Mouse (Mus musculus) spleen, postnatal 4 days (tissue): ENCODE results near the gene Slc41a1.
"Not testable (repeated sequence)": the region's sequence is repeated elsewhere in the genome, so short reads cannot be mapped to it uniquely, and the experiment has no call there.

Experiments
- DNase-seq, 2 experiments: peaks; one replicate each; pipeline ENCODE4 v3.0.0; 2022; ENCODE audit warnings: low spot score in 2 of 2

The Slc41a1 gene

GRCm38 (mm10) chr1:131827207-131827786 lies at the start of gene Slc41a1:
Gene Slc41a1, plus strand, starts transcription at chr1:131827493.
- DNase-seq, result no peak

- DNase-seq, result no peak
Observed at GRCm38 (mm10) chr1:131794591-131794990, 32.7 kb upstream of the Slc41a1 start.

- DNase-seq, result no peak
Observed at GRCm38 (mm10) chr1:131795171-131795570, 32.1 kb upstream of the Slc41a1 start.

- DNase-seq, result peak in 1 of 2 experiments; percentile 61
Observed at GRCm38 (mm10) chr1:131797202-131797909, 29.9 kb upstream of the Slc41a1 start, which contains the start of gene Pm20d1. Gene Pm20d1, plus strand, starts transcription at chr1:131797381.

GRCm38 (mm10) chr1:131800001-131800400 lies 27.3 kb upstream of the Slc41a1 start:
- no peak for DNase-seq

GRCm38 (mm10) chr1:131801071-131801470 lies 26.2 kb upstream of the Slc41a1 start:
- DNase-seq, result peak in 1 of 2 experiments; percentile 52

- peak in 1 of 2 experiments; percentile 43 for DNase-seq
Observed at GRCm38 (mm10) chr1:131802652-131803051, 24.6 kb upstream of the Slc41a1 start.

GRCm38 (mm10) chr1:131804166-131804565 lies 23.1 kb upstream of the Slc41a1 start:
- peak in 1 of 2 experiments; percentile 49 for DNase-seq

GRCm38 (mm10) chr1:131808986-131809385 lies 18.3 kb upstream of the Slc41a1 start:
- DNase-seq, result no peak

GRCm38 (mm10) chr1:131809651-131810050 lies 17.6 kb upstream of the Slc41a1 start:
- DNase-seq, result no peak

GRCm38 (mm10) chr1:131811393-131811792 lies 15.9 kb upstream of the Slc41a1 start:
- no peak for DNase-seq

- DNase-seq, result no peak
Observed at GRCm38 (mm10) chr1:131812006-131812405, 15.3 kb upstream of the Slc41a1 start.

- no peak for DNase-seq
Observed at GRCm38 (mm10) chr1:131812631-131813295, 14.5 kb upstream of the Slc41a1 start.

GRCm38 (mm10) chr1:131813731-131814130 lies 13.6 kb upstream of the Slc41a1 start:
- DNase-seq, result no peak

GRCm38 (mm10) chr1:131814191-131814590 lies 13.1 kb upstream of the Slc41a1 start:
- DNase-seq, result no peak

GRCm38 (mm10) chr1:131816886-131817285 lies 10.4 kb upstream of the Slc41a1 start:
- DNase-seq, result no peak

GRCm38 (mm10) chr1:131820353-131820752 lies 6.9 kb upstream of the Slc41a1 start:
- DNase-seq, result not testable (repeated sequence)

- DNase-seq, result no peak
Observed at GRCm38 (mm10) chr1:131820887-131821328, 6.4 kb upstream of the Slc41a1 start.

- DNase-seq, result no peak
Observed at GRCm38 (mm10) chr1:131822292-131822691, 5.0 kb upstream of the Slc41a1 start.

GRCm38 (mm10) chr1:131822856-131823492 lies 4.3 kb upstream of the Slc41a1 start:
- DNase-seq, result no peak

GRCm38 (mm10) chr1:131823563-131823962 lies 3.7 kb upstream of the Slc41a1 start:
- no peak for DNase-seq

GRCm38 (mm10) chr1:131824528-131825181 lies 2.6 kb upstream of the Slc41a1 start:
- no peak for DNase-seq
